Mouse (Mus musculus) heart, embryonic 12.5 days (tissue): ENCODE data around the gene Cps1. TPM values are rescaled to one million over a fixed set of nuclear protein-coding genes. Genes with fewer than 3 reads are reported as not detected.

ENCODE experiments used
- ATAC-seq: fragments of 200-750 bp; cut with Nextera tagmentation; 2 replicates; pipeline ENCODE4 v1.8.0; 2017; ENCODE audit warnings: moderate TSS enrichment, moderate library complexity; ENCODE audit not compliant: insufficient number of reproducible peaks, low FRiP score
- H3K27ac ChIP-seq: fragments of 300-500 bp; sonication (generic); 2 replicates; pipeline ENCODE4 v1.5.1; 2016; ENCODE audit warnings: mild to moderate bottlenecking, moderate library complexity; ENCODE audit not compliant: poor library complexity, severe bottlenecking
- H3K27me3 ChIP-seq: fragments of 300-500 bp; sonication (generic); replicated peaks from 2 replicates; pipeline ENCODE4 v1.6.1; 2016; ENCODE audit warnings: mild to moderate bottlenecking, moderate library complexity
- H3K36me3 ChIP-seq: fragments of 300-500 bp; sonication (generic); 2 replicates; pipeline ENCODE4 v1.6.1; 2016; ENCODE audit warnings: mild to moderate bottlenecking, moderate library complexity
- H3K4me1 ChIP-seq: fragments of 300-500 bp; sonication (generic); replicated peaks from 2 replicates; pipeline ENCODE4 v1.6.1; 2016; ENCODE audit warnings: mild to moderate bottlenecking
- H3K4me2 ChIP-seq: fragments of 300-500 bp; sonication (generic); 2 replicates; pipeline ENCODE4 v1.6.1; 2016; ENCODE audit warnings: mild to moderate bottlenecking, moderate library complexity
- H3K4me3 ChIP-seq: fragments of 300-500 bp; sonication (generic); 2 replicates; pipeline ENCODE4 v1.5.1; 2016; ENCODE audit warnings: mild to moderate bottlenecking
- H3K9ac ChIP-seq: fragments of 300-500 bp; sonication (generic); 2 replicates; pipeline ENCODE4 v1.6.1; 2016; ENCODE audit warnings: mild to moderate bottlenecking, moderate library complexity
- H3K9me3 ChIP-seq: fragments of 300-500 bp; sonication (generic); replicated peaks from 2 replicates; pipeline ENCODE4 v1.6.1; 2016; ENCODE audit warnings: mild to moderate bottlenecking, moderate library complexity
- WGBS: fragments of 180-500 bp; shearing (Covaris S2); methylation state at CpG from one replicate; pipeline ENCODE4 v1.1.7; 2016; 5-methylcytosine and 5-hydroxymethylcytosine counted together
- polyA plus RNA-seq: library from polyadenylated mRNA; unstranded; fragments of >200 nt; fragmentation: Nextera tagmentation; extraction: Ambion mirVana; gene quantifications from 2 replicates; pipeline ENCODE4 v1.2.1, GENCODE M21; 2016

Gene Cps1
- polyA plus RNA-seq, 1 experiment from 2014 or later, result 0.15 TPM

GRCm38 (mm10) chr1:67235468-67236217, 112.8 kb downstream of the Cps1 start:
- 73% methylated on average over 7 of the region's 7 CpGs for WGBS
- H3K9me3 ChIP-seq, result 0 out of 2 replicates have a peak, but pooled peaks cover 2% of the 10 kb centered on the region
- H3K4me3 ChIP-seq, result no peak overlapping the region

GRCm38 (mm10) chr1:67238446-67238845, 115.6 kb downstream of the Cps1 start:
- H3K27ac ChIP-seq, result no peak overlapping the region
- no peaks in the 10 kb centered on the region for H3K4me1 ChIP-seq
- 0 out of 2 replicates have a peak, but pooled peaks cover 2% of the 10 kb centered on the region for H3K9me3 ChIP-seq
- H3K9ac ChIP-seq, result no peak overlapping the region
- H3K27me3 ChIP-seq, result no peaks in the 10 kb centered on the region
- no peak overlapping the region for H3K4me2 ChIP-seq
- H3K36me3 ChIP-seq, result no peaks in the 10 kb centered on the region
- no peak for ATAC-seq
- WGBS, result 90% methylated on average over 1 of the region's 1 CpGs
- no peak overlapping the region for H3K4me3 ChIP-seq

More at GRCm38 (mm10) chr1:67235468-67236217, 112.8 kb downstream of the Cps1 start:
- Histone ChIP-seq H3K9ac (no peak overlapping the region), H3K27ac (no peak overlapping the region), H3K27me3 (no peaks in the 10 kb centered on the region), H3K36me3 (no peaks in the 10 kb centered on the region), H3K4me2 (no peak overlapping the region), H3K4me1 (no peaks in the 10 kb centered on the region)
- ATAC-seq, result no peak

DNA sequence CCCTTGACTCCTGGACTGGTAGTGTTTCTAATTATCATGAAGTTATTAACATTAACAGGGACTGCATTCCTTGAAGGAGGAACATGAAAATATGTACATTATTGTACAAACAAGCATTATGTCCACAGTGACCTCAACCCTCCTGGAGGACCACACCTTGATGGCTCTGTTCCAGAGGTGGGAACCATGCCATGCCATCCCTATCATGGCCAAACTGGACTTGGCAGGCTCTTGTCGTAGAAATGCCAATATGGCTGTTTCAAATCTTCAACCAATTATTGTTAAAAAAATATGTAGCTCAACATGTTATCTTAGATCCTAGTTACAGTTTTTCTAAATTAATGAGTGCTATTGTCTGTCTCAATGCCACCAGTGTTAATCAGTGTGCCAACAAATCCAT, 116.1 kb downstream of the Cps1 start:
- ATAC-seq, result no peak
- Histone ChIP-seq H3K4me2 (no peak overlapping the region), H3K4me3 (no peak overlapping the region), H3K9ac (no peak overlapping the region), H3K4me1 (no peaks in the 10 kb centered on the region), H3K27ac (no peak overlapping the region), H3K27me3 (no peaks in the 10 kb centered on the region), H3K36me3 (no peaks in the 10 kb centered on the region), H3K9me3 (0 out of 2 replicates have a peak, but pooled peaks cover 2% of the 10 kb centered on the region)
- 72% methylated on average over 1 of the region's 1 CpGs for WGBS

DNA sequence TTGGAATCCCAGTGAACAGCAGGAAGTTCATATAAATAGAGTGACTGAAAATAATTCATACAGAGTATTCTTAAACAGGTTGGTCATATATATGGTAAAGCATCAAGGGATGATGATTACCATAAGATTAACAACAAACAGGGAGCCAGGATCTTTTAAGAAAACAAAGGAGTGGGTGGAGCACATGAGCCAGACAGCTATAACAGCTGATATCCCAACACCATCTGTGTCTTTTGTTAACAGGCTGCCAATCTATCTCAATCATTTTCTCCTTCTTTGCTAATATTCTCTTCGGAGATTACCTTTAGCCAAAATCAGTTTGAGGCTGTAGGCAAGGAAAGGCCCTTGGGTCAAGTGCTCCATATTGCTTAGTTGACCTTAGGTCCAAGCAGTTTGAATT, 142.4 kb downstream of the Cps1 start:
- Histone ChIP-seq H3K36me3 (no peaks in the 10 kb centered on the region), H3K9ac (no peak overlapping the region), H3K4me1 (no peaks in the 10 kb centered on the region), H3K27me3 (no peaks in the 10 kb centered on the region), H3K9me3 (no peaks in the 10 kb centered on the region), H3K4me2 (no peak overlapping the region), H3K4me3 (no peak overlapping the region), H3K27ac (no peak overlapping the region)
- 83% methylated on average over 1 of the region's 1 CpGs for WGBS
- no peak for ATAC-seq

DNA sequence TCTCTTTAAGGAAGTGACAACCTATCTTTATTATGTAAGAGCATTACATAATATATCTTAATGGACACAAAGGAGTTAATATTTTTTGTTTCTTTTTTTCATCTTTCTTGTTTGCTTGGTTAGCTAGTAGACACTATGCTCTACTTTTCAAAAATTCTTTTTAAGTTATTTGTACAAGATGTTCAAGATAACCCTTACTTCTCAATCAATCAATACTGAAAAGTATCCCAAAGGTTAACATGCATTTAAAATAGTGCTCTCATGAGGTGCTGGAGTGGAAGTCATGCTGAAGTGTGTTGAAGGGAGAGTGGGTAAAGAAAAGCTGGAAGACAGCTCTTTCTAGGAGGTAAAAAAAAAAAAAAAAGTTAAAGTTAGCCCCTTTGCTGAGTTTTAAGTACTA, 145.1 kb downstream of the Cps1 start:
- Histone ChIP-seq H3K4me1 (no peaks in the 10 kb centered on the region), H3K9ac (no peak overlapping the region), H3K27ac (no peak overlapping the region), H3K9me3 (no peaks in the 10 kb centered on the region), H3K4me2 (no peak overlapping the region), H3K4me3 (no peak overlapping the region), H3K27me3 (no peaks in the 10 kb centered on the region), H3K36me3 (no peaks in the 10 kb centered on the region)
- no peak for ATAC-seq

- Histone ChIP-seq H3K4me3 (no peak overlapping the region), H3K4me1 (no peaks in the 10 kb centered on the region), H3K27me3 (no peaks in the 10 kb centered on the region), H3K27ac (no peak overlapping the region), H3K4me2 (no peak overlapping the region), H3K36me3 (no peaks in the 10 kb centered on the region), H3K9ac (no peak overlapping the region), H3K9me3 (no peaks in the 10 kb centered on the region)
- ATAC-seq, result no peak
These were observed 145.6 kb downstream of the Cps1 start for GRCm38 (mm10) chr1:67268450-67268849.

- Histone ChIP-seq H3K27ac (no peak overlapping the region), H3K36me3 (no peaks in the 10 kb centered on the region), H3K9me3 (no peaks in the 10 kb centered on the region), H3K9ac (no peak overlapping the region), H3K4me1 (no peaks in the 10 kb centered on the region), H3K4me3 (no peak overlapping the region), H3K27me3 (no peaks in the 10 kb centered on the region), H3K4me2 (no peak overlapping the region)
- WGBS, result 69% methylated on average over 1 of the region's 1 CpGs
- no peak for ATAC-seq
These were observed 153.4 kb downstream of the Cps1 start for GRCm38 (mm10) chr1:67276270-67276669.

Other genes starting within 250 kb of the Cps1 start
- gene Myl1, start 177.6 kb upstream of the Cps1 start, polyA plus RNA-seq, result 492 and 517 TPM in 2 replicates
- 61.6 and 63.3 TPM in 2 replicates for gene Lancl1, start 84.2 kb upstream of the Cps1 start, polyA plus RNA-seq